Mouse (Mus musculus): ENCODE results near the gene Inpp5f. TPM values are rescaled to one million over a fixed set of nuclear protein-coding genes. Genes with fewer than 3 reads are reported as not detected.

The Inpp5f gene
- polyA plus RNA-seq, 1 experiment from 2014 or later, result 16.7 TPM

DNA sequence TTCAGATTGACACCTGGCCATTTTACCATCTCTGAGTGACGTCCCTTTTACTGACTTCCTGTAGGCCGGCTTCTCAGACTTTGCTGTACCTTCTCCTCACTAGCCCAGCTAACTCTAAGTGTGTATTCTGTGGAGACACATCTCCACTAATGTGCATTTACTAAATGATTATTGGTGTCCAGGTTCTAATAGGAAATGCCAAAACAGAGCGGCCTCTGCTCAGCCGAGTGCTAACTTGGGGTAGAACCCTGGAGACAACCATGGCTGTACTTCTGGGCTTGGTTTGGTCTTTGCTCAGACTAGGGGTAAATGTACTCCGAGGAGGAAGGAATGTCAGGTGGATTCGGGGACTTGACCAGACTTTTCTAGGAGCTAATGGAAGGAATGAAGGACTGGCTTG is 638 bp upstream of the Inpp5f start:
- Histone ChIP-seq H3K9ac (ENCODE audit: low read depth, low read length) (peak overlapping the region; percentile 17; the same call in 1 of the 2 replicates), H3K9me3 (replicated peaks; ENCODE audit: control insufficient read depth, low read length) (no peaks in the 10 kb centered on the region), H3K4me3 (ENCODE audit: low read depth, low read length) (peak overlapping the region; percentile 69), H3K27me3 (ENCODE audit: control insufficient read depth, insufficient read depth, low read length) (no peaks in the 10 kb centered on the region), H3K36me3 (ENCODE audit: control insufficient read depth, insufficient read depth, low read length) (no peaks in the 10 kb centered on the region), H3K27ac (ENCODE audit: low read depth, low read length) (no peak overlapping the region), H3K4me1 (ENCODE audit: control insufficient read depth, insufficient read depth, low read length) (no peaks in the 10 kb centered on the region; the same call in 1 of the 2 replicates), H3K4me2 (peak overlapping the region; percentile 73)
- 0 out of 2 replicates have a peak, but pooled peaks have one; percentile 14 for ATAC-seq (replicated peaks; ENCODE audit: insufficient number of reproducible peaks, low FRiP score, low TSS enrichment)
- WGBS (ENCODE audit: insufficient replicate concordance), result 93% methylated on average over 6 of the region's 6 CpGs

DNA sequence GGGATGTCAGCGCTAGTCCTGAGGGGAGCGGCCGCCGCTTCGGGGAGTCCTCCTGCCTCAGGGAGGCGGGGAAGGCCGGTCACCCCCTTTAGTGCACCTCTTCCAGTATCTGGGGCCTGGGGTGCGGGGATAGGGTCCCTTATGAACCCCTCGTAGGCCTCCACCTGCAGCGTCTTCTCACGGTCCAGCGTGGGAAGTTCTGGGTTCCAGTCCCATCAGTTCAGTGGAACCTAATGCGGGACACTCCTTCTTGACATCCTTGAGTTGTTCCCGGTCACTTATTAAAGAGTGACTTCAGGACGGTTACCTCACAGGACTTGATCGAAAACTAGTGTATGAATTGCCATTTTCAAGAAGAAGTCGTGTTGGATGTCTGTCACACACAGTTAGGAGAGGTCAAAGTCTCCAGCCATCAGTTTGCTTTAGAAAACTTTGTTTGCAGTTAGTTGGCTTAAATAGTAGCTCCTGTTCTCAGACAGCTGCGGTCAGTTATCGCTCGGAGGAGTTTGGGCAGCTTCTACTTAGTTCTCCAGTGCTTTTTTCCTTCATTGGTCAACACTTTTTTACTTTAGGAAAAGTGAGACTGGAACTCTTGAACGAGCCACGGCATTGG is 777 bp downstream of the Inpp5f start:
- Histone ChIP-seq H3K9ac (ENCODE audit: low read depth, low read length) (peak overlapping the region; percentile 76), H3K4me3 (ENCODE audit: low read depth, low read length) (peak overlapping the region; percentile 69), H3K36me3 (ENCODE audit: control insufficient read depth, insufficient read depth, low read length) (no peaks in the 10 kb centered on the region), H3K4me1 (ENCODE audit: control insufficient read depth, insufficient read depth, low read length) (no peaks in the 10 kb centered on the region; the same call in 1 of the 2 replicates), H3K9me3 (replicated peaks; ENCODE audit: control insufficient read depth, low read length) (no peaks in the 10 kb centered on the region), H3K27ac (ENCODE audit: low read depth, low read length) (peak overlapping the region; percentile 57; the same call in 1 of the 2 replicates), H3K27me3 (ENCODE audit: control insufficient read depth, insufficient read depth, low read length) (no peaks in the 10 kb centered on the region), H3K4me2 (peak overlapping the region; percentile 73)
- no peak for ATAC-seq (replicated peaks; ENCODE audit: insufficient number of reproducible peaks, low FRiP score, low TSS enrichment)
- 22% methylated on average over 19 of the region's 22 CpGs for WGBS (ENCODE audit: insufficient replicate concordance)

DNA sequence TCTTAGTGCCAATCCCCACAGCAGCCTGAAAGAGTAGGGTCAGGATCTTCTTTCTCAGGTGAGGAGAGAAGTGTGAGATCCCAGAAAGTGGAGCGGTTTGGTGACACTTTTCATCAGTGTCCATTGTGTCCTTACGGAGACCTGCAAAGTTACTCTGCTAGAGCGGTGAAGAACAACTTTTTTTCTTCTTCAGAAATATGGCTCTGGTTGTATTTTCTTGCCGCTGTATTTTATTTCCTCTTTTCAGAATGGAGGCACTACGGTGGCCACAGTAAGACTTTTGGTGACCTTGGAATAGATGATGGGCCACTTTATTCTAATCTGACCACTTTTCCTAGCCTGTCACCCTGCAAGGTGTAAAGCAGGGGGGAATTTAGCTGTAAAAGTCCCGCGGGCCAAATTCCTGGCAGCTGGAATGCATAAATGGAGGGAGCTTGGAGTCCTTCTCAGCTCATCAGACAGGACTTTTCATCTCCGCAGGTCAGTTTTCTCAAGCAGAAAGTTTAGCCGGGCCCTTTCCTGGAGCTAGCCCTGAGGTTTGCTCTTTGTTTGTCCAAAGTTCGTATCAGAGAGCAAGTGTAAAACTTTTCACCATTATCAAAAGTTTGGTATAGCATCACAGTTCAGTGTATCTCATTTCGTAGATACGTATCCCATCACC is 1.5 kb downstream of the Inpp5f start:
- peak overlapping the region; percentile 69; the same call in 1 of the 2 replicates for H3K4me3 ChIP-seq (ENCODE audit: low read depth, low read length)
- ATAC-seq (replicated peaks; ENCODE audit: insufficient number of reproducible peaks, low FRiP score, low TSS enrichment), result no peak
- no peaks in the 10 kb centered on the region; the same call in 1 of the 2 replicates for H3K36me3 ChIP-seq (ENCODE audit: control insufficient read depth, insufficient read depth, low read length)
- no peaks in the 10 kb centered on the region; the same call in 1 of the 2 replicates for H3K4me1 ChIP-seq (ENCODE audit: control insufficient read depth, insufficient read depth, low read length)
- no peaks in the 10 kb centered on the region for H3K27me3 ChIP-seq (ENCODE audit: control insufficient read depth, insufficient read depth, low read length)
- H3K4me2 ChIP-seq, result peak overlapping the region; percentile 73
- no peak overlapping the region for H3K27ac ChIP-seq (ENCODE audit: low read depth, low read length)
- no peaks in the 10 kb centered on the region for H3K9me3 ChIP-seq (replicated peaks; ENCODE audit: control insufficient read depth, low read length)
- no peak overlapping the region for H3K9ac ChIP-seq (ENCODE audit: low read depth, low read length)
- 68% methylated on average over 12 of the region's 12 CpGs for WGBS (ENCODE audit: insufficient replicate concordance)

DNA sequence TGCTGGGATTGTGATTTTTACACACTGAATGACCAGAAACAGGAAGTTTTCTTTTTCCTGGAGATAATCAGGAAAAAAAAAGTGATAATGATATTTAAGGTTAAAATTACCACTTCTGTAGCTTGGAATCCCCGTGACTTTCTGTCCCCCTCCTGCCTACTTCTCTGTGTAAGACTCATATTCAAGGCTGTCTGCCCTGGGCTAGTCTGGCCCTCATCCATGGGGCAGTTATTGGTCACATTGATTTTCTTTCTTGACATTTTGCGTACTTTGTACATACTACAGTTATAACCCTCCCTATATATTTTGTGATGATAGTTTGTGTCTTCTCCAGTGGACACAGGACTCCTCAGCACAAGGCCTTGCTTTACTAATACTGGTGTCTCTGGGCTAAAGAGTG is 2.5 kb downstream of the Inpp5f start:
- Histone ChIP-seq H3K27ac (ENCODE audit: low read depth, low read length) (no peak overlapping the region), H3K4me1 (ENCODE audit: control insufficient read depth, insufficient read depth, low read length) (no peaks in the 10 kb centered on the region; the same call in 1 of the 2 replicates), H3K36me3 (ENCODE audit: control insufficient read depth, insufficient read depth, low read length) (no peaks in the 10 kb centered on the region; the same call in 1 of the 2 replicates), H3K27me3 (ENCODE audit: control insufficient read depth, insufficient read depth, low read length) (no peaks in the 10 kb centered on the region), H3K9ac (ENCODE audit: low read depth, low read length) (no peak overlapping the region), H3K4me3 (ENCODE audit: low read depth, low read length) (no peak overlapping the region), H3K9me3 (replicated peaks; ENCODE audit: control insufficient read depth, low read length) (no peaks in the 10 kb centered on the region), H3K4me2 (no peak overlapping the region)
- WGBS (ENCODE audit: insufficient replicate concordance), result 78% methylated on average over 2 of the region's 2 CpGs
- no peak for ATAC-seq (replicated peaks; ENCODE audit: insufficient number of reproducible peaks, low FRiP score, low TSS enrichment)

DNA sequence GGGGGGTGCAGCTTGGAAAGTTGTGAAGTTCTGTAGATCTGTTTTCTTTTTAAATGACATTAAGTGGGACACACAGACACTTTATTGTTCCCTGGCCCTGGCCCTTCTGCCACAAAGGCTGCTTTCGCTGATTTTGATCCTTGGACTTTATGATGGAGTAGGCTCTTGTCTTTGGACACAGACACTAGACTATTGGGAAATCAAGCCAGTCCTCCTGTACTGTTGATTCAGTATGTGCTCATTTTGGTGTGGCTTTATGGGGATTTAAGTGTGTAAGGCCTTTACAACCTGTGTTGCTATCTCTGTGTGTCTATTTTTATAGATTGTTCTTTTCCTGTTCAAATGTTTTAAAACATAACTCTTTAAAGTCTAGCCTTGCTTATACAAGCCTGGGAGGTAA is 6.5 kb downstream of the Inpp5f start:
- no peak overlapping the region for H3K9ac ChIP-seq (ENCODE audit: low read depth, low read length)
- H3K27ac ChIP-seq (ENCODE audit: low read depth, low read length), result no peak overlapping the region
- no peaks in the 10 kb centered on the region; the same call in 1 of the 2 replicates for H3K4me1 ChIP-seq (ENCODE audit: control insufficient read depth, insufficient read depth, low read length)
- H3K4me3 ChIP-seq (ENCODE audit: low read depth, low read length), result no peak overlapping the region
- H3K27me3 ChIP-seq (ENCODE audit: control insufficient read depth, insufficient read depth, low read length), result no peaks in the 10 kb centered on the region
- H3K36me3 ChIP-seq (ENCODE audit: control insufficient read depth, insufficient read depth, low read length), result no peaks in the 10 kb centered on the region; the same call in 1 of the 2 replicates
- no peaks in the 10 kb centered on the region for H3K9me3 ChIP-seq (replicated peaks; ENCODE audit: control insufficient read depth, low read length)
- ATAC-seq (replicated peaks; ENCODE audit: insufficient number of reproducible peaks, low FRiP score, low TSS enrichment), result no peak
- no peak overlapping the region for H3K4me2 ChIP-seq
- WGBS (ENCODE audit: insufficient replicate concordance), result 91% methylated on average over 1 of the region's 1 CpGs

DNA sequence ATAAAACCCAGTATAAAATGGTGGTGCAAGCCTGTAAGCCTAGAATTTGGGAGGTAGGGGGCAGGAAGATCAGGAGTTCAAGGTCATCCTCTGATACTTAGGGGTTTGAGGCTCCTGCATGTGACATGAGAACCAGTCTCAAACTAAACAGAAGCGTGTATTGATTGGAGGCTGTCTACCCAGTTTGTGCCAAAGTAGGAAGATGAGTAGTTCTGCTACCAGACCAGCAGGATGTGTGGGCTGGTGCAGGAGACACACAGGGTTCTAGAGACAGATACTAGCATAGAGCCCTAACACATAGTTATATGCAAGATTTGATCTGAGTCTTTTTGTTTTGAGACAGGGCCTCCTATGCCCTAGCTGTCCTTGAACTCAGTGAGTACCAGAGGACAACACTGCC is 9.1 kb downstream of the Inpp5f start:
- no peak for ATAC-seq (replicated peaks; ENCODE audit: insufficient number of reproducible peaks, low FRiP score, low TSS enrichment)
- Histone ChIP-seq H3K4me2 (no peak overlapping the region), H3K4me1 (ENCODE audit: control insufficient read depth, insufficient read depth, low read length) (no peaks in the 10 kb centered on the region; the same call in 1 of the 2 replicates), H3K9ac (ENCODE audit: low read depth, low read length) (no peak overlapping the region), H3K27ac (ENCODE audit: low read depth, low read length) (no peak overlapping the region), H3K36me3 (ENCODE audit: control insufficient read depth, insufficient read depth, low read length) (no peaks in the 10 kb centered on the region; the same call in 1 of the 2 replicates), H3K27me3 (ENCODE audit: control insufficient read depth, insufficient read depth, low read length) (no peaks in the 10 kb centered on the region), H3K4me3 (ENCODE audit: low read depth, low read length) (no peak overlapping the region), H3K9me3 (replicated peaks; ENCODE audit: control insufficient read depth, low read length) (no peaks in the 10 kb centered on the region)
- 84% methylated on average over 1 of the region's 1 CpGs for WGBS (ENCODE audit: insufficient replicate concordance)

DNA sequence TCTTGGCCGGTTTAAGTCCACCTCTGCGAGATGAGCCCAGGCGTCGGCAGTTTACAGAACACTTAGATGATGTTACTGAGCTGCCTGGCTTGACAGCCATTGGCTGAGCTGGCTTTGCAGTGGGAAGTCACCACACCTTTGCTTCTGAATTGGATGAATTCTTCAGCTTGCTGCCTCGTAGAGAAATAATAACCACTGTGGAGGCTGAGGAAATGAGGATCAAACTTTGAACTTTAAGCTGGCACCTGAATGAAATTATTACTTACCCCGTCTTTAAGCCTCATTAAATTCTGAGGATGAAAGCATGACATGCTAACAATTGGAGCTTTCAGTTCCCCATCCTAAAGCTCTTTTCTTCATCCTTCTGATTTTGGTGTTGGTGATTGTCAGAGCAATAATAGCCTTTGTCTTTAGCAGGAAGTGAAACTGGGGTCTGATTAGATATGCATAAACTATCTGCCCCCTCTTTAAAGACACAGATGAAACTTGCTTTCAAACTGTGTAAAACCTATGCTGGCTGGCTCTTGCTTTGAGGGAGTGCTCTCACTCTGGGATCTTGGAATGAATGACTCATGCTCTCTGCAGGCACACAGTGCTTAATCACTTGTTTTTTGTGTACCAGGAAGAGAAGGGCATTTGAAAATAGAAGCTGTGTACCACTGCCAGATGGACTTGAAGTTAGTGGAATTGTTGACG is 11.3 kb downstream of the Inpp5f start:
- H3K4me1 ChIP-seq (ENCODE audit: control insufficient read depth, insufficient read depth, low read length), result no peaks in the 10 kb centered on the region; the same call in 1 of the 2 replicates
- H3K36me3 ChIP-seq (ENCODE audit: control insufficient read depth, insufficient read depth, low read length), result no peaks in the 10 kb centered on the region
- H3K9ac ChIP-seq (ENCODE audit: low read depth, low read length), result no peak overlapping the region
- WGBS (ENCODE audit: insufficient replicate concordance), result 56% methylated on average over 7 of the region's 7 CpGs
- H3K4me3 ChIP-seq (ENCODE audit: low read depth, low read length), result no peak overlapping the region
- 0 out of 2 replicates have a peak, but pooled peaks have one; percentile 18 for ATAC-seq (replicated peaks; ENCODE audit: insufficient number of reproducible peaks, low FRiP score, low TSS enrichment)
- H3K27ac ChIP-seq (ENCODE audit: low read depth, low read length), result peak overlapping the region; percentile 46; the same call in 1 of the 2 replicates
- H3K27me3 ChIP-seq (ENCODE audit: control insufficient read depth, insufficient read depth, low read length), result no peaks in the 10 kb centered on the region
- no peaks in the 10 kb centered on the region for H3K9me3 ChIP-seq (replicated peaks; ENCODE audit: control insufficient read depth, low read length)
- 0 out of 2 replicates have a peak overlapping the region, but pooled peaks have one; percentile 9 for H3K4me2 ChIP-seq

DNA sequence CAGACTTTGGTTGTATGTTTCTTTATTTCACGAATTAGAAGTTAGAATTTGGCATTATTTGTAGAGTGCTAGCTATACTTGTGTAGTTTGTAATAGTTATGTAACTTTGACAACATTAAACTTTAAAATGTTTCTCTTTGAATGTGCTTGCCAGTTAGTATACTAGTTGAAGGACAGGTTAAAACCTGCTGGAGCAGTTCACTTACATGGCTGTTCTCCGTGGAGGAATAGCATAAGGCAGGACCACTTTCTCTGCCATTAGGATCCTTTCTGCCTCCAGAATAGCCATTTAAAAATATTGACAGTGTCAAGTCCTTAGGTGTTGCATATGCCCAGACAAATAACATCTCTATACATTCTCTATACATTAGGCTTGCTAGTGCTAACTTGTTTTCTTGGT is 11.9 kb downstream of the Inpp5f start:
- 61% methylated on average over 2 of the region's 2 CpGs for WGBS (ENCODE audit: insufficient replicate concordance)

More for the DNA sequence above, 11.9 kb downstream of the Inpp5f start:
- no peak for ATAC-seq (replicated peaks; ENCODE audit: insufficient number of reproducible peaks, low FRiP score, low TSS enrichment)
- Histone ChIP-seq H3K4me2 (no peak overlapping the region), H3K9me3 (replicated peaks; ENCODE audit: control insufficient read depth, low read length) (no peaks in the 10 kb centered on the region), H3K4me1 (ENCODE audit: control insufficient read depth, insufficient read depth, low read length) (no peaks in the 10 kb centered on the region; the same call in 1 of the 2 replicates), H3K36me3 (ENCODE audit: control insufficient read depth, insufficient read depth, low read length) (no peaks in the 10 kb centered on the region), H3K4me3 (ENCODE audit: low read depth, low read length) (no peak overlapping the region), H3K27ac (ENCODE audit: low read depth, low read length) (peak overlapping the region; percentile 3; the same call in 1 of the 2 replicates), H3K27me3 (ENCODE audit: control insufficient read depth, insufficient read depth, low read length) (no peaks in the 10 kb centered on the region), H3K9ac (ENCODE audit: low read depth, low read length) (no peak overlapping the region)

Data from heart, embryonic 11.5 days (tissue).